Mouse (Mus musculus): ENCODE data around the gene Krr1. TPM values are rescaled to one million over a fixed set of nuclear protein-coding genes. Genes with fewer than 3 reads are reported as not detected.

Gene Krr1
- 58.4 and 62.4 TPM in 2 replicates for polyA plus RNA-seq (2014; fragmentation: Nextera tagmentation; extraction: Ambion mirVana)

DNA sequence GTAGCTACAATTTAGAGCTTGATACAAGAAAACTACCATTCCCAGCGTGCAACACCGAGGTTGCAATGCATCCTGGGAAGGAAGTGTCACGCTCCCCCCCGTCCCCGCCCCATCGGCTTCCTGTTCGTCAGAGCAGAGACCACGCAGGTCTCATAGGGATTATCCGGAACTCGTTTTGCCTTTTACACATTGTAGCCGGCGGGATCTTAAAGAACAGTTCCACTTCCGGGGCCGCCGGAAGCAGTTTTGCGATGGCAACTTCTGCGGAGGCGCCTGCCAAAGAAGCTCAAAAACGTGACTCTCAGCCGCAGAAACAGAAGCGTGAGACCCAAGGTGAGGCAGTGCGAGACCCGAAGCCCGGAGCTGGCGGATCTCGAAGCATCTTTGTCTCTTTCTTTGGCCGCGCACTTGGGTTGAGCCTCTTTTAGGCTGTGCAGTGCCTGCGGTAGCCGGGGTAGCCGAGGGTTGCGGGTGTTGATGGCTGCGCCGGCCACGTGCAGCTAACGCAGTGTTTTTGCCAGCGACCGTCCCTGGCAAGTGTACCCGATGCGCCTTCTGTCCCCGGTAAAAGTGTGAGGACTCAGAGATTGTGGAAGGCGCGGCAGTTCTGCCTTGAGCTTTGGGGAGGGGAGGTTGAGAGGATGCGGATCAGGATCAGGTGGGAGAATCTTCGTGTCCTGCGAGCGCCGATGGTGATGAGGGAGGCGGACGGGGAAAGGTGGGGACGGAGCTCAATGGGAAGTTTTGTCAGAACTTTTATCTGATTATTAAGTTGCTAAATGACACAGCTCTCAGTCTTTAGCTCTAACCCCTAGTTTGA lies at the start of gene Krr1:
Krr1 (plus strand) TSS at position 123 of the 820 bp plus-strand sequence.
- Histone ChIP-seq H3K36me3 (ENCODE audit: control insufficient read depth, insufficient read depth, low read length) (no peaks in the 10 kb centered on the region), H3K4me3 (ENCODE audit: low read depth, low read length) (peak within 1 kb of the TSS; percentile 76), H3K9ac (ENCODE audit: low read length) (peak within 1 kb of the TSS; percentile 59), H3K4me2 (ENCODE audit: low read depth) (peak within 1 kb of the TSS; percentile 64), H3K9me3 (ENCODE audit: control insufficient read depth, low read length) (no peaks in the 10 kb centered on the region), H3K27ac (ENCODE audit: low read depth, low read length) (no peak within 1 kb of the TSS; the same call in 1 of the 2 replicates), H3K27me3 (ENCODE audit: control insufficient read depth, insufficient read depth, low read length) (no peaks in the 10 kb centered on the region), H3K4me1 (ENCODE audit: control insufficient read depth, insufficient read depth, low read length) (peaks cover 8% of the 10 kb centered on the region; the same call in 1 of the 2 replicates)
- WGBS: under 1% methylated on average over 51 of the region's 51 CpGs
- peak; percentile 95 for DNase-seq (ENCODE audit: low spot score)
- peak; percentile 96 for ATAC-seq (ENCODE audit: insufficient read depth, low FRiP score, low TSS enrichment)

DNA sequence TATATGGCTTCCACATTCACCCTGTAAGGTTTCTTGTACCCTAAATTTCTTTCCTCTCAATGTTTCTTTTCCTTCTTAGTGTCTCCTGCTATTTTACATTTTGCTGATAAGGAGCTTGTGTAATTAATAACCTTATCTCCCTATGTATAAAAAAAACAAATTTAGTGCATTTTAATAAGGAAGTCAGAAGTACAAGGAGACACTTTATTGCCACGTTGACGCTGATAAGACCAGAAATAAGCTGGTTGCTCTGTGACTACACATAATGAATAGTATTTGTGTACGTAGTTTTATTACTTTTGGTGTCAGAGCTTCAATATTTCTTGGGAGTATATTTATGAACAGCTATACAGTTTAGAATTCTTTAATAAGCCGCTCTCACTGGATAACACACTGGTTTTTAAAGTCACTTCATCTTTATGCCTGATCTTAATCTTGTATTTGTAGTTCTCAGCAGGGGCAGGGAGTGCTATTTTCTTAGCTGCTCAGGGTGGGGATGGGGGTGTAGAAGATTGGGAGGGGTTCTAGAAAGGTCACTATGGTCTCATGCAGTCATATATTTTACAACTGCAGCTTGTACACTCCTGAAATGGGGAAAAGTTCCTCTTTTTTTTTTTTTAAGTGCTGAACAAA lies 48.8 kb upstream of the Krr1 start:
- H3K4me3 ChIP-seq (ENCODE audit: low read depth, low read length): no peak overlapping the region
- H3K36me3 ChIP-seq (ENCODE audit: control insufficient read depth, insufficient read depth, low read length): no peaks in the 10 kb centered on the region
- DNase-seq (ENCODE audit: low spot score) (no peak), ATAC-seq (ENCODE audit: insufficient read depth, low FRiP score, low TSS enrichment) (no peak)
- H3K9me3 ChIP-seq (ENCODE audit: control insufficient read depth, low read length): no peaks in the 10 kb centered on the region
- no peaks in the 10 kb centered on the region for H3K27me3 ChIP-seq (ENCODE audit: control insufficient read depth, insufficient read depth, low read length)
- no peak overlapping the region for H3K4me2 ChIP-seq (ENCODE audit: low read depth)
- H3K4me1 ChIP-seq (ENCODE audit: control insufficient read depth, insufficient read depth, low read length): no peaks in the 10 kb centered on the region
- 74% methylated on average over 4 of the region's 4 CpGs for WGBS
- no peak overlapping the region for H3K27ac ChIP-seq (ENCODE audit: low read depth, low read length)
- no peak overlapping the region for H3K9ac ChIP-seq (ENCODE audit: low read length)

- Histone ChIP-seq H3K27me3 (ENCODE audit: control insufficient read depth, insufficient read depth, low read length) (no peaks in the 10 kb centered on the region), H3K4me3 (ENCODE audit: low read depth, low read length) (no peak overlapping the region), H3K9me3 (ENCODE audit: control insufficient read depth, low read length) (no peaks in the 10 kb centered on the region), H3K4me1 (ENCODE audit: control insufficient read depth, insufficient read depth, low read length) (no peaks in the 10 kb centered on the region), H3K9ac (ENCODE audit: low read length) (no peak overlapping the region), H3K27ac (ENCODE audit: low read depth, low read length) (no peak overlapping the region), H3K36me3 (ENCODE audit: control insufficient read depth, insufficient read depth, low read length) (no peaks in the 10 kb centered on the region), H3K4me2 (ENCODE audit: low read depth) (no peak overlapping the region)
- 31% methylated on average over 3 of the region's 3 CpGs for WGBS
- DNase-seq (ENCODE audit: low spot score) (no peak), ATAC-seq (ENCODE audit: insufficient read depth, low FRiP score, low TSS enrichment) (no peak)
Observed at GRCm38 (mm10) chr10:111924141-111924540, 48.3 kb upstream of the Krr1 start.

GRCm38 (mm10) chr10:111924716-111925488 lies 47.6 kb upstream of the Krr1 start:
- H3K9ac ChIP-seq (ENCODE audit: low read length): no peak overlapping the region
- H3K4me1 ChIP-seq (ENCODE audit: control insufficient read depth, insufficient read depth, low read length): no peaks in the 10 kb centered on the region
- H3K27ac ChIP-seq (ENCODE audit: low read depth, low read length): no peak overlapping the region; the same call in 1 of the 2 replicates
- ATAC-seq (ENCODE audit: insufficient read depth, low FRiP score, low TSS enrichment) (peak; percentile 36), DNase-seq (ENCODE audit: low spot score) (no peak)
- H3K27me3 ChIP-seq (ENCODE audit: control insufficient read depth, insufficient read depth, low read length): no peaks in the 10 kb centered on the region
- no peaks in the 10 kb centered on the region for H3K9me3 ChIP-seq (ENCODE audit: control insufficient read depth, low read length)
- H3K4me3 ChIP-seq (ENCODE audit: low read depth, low read length): no peak overlapping the region
- H3K36me3 ChIP-seq (ENCODE audit: control insufficient read depth, insufficient read depth, low read length): no peaks in the 10 kb centered on the region
- H3K4me2 ChIP-seq (ENCODE audit: low read depth): no peak overlapping the region
- WGBS: 44% methylated on average over 12 of the region's 12 CpGs

DNA sequence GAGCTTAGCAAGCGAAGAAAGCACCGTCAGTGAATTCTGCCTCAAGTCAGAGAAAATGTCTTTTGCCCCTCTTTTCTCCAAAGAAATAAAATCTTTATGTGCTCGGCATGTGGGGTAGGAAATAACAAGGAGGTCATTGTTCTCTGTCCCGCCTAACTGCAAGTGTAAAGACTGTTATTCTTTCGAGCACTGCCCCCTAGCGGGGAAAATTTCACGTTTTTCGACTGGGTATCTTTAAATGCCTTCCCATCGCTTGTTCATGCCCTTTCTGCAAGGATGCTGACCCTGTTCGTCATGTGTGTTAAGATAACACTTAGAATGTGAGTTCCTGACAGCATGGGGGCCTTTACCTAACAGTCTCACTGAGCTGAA lies 47.0 kb upstream of the Krr1 start:
- Histone ChIP-seq H3K4me1 (ENCODE audit: control insufficient read depth, insufficient read depth, low read length) (no peaks in the 10 kb centered on the region), H3K4me2 (ENCODE audit: low read depth) (no peak overlapping the region), H3K27me3 (ENCODE audit: control insufficient read depth, insufficient read depth, low read length) (no peaks in the 10 kb centered on the region), H3K27ac (ENCODE audit: low read depth, low read length) (no peak overlapping the region; the same call in 1 of the 2 replicates), H3K4me3 (ENCODE audit: low read depth, low read length) (no peak overlapping the region), H3K9ac (ENCODE audit: low read length) (no peak overlapping the region), H3K9me3 (ENCODE audit: control insufficient read depth, low read length) (no peaks in the 10 kb centered on the region), H3K36me3 (ENCODE audit: control insufficient read depth, insufficient read depth, low read length) (no peaks in the 10 kb centered on the region)
- DNase-seq (ENCODE audit: low spot score): peak; percentile 92
- ATAC-seq (ENCODE audit: insufficient read depth, low FRiP score, low TSS enrichment): peak; percentile 77
- WGBS: 3% methylated on average over 10 of the region's 10 CpGs

DNA sequence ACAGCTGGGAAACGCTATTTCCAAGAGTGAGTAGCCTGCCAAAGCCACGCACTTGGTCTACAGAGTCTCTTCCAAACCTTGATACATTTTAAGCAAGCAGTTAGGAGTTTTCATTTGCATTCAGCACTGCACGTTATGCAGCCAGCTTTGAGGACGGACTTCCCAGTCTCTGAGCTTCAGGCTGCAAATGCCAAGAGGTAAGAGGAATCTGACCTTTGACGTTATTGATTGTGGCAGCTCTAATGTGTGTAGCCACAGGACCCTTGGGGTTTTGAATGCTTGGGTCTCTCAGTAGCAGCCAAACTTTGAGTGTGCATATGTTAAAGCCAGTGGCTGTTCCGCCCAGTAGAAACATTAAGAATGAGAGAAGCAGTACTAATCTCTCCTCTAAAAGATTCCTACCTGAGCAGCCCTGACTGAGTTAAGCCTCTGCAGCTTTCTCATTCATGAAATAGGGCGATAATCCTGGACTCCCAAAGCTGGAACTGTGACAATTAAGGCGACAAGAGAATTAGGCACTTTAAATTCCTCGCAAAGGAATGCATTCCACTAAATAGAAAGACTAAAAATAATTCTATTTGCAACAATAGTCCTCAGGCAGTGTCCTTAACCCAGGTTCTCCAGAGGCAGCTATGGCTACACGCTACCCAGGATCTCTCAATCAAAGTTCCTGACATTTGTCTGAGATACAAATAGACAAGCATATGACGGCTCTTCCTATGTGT lies 39.7 kb upstream of the Krr1 start:
- no peak overlapping the region for H3K27ac ChIP-seq (ENCODE audit: low read depth, low read length)
- no peak for ATAC-seq (ENCODE audit: insufficient read depth, low FRiP score, low TSS enrichment)
- no peaks in the 10 kb centered on the region for H3K4me1 ChIP-seq (ENCODE audit: control insufficient read depth, insufficient read depth, low read length)
- no peak overlapping the region for H3K4me3 ChIP-seq (ENCODE audit: low read depth, low read length)
- no peaks in the 10 kb centered on the region for H3K27me3 ChIP-seq (ENCODE audit: control insufficient read depth, insufficient read depth, low read length)
- DNase-seq (ENCODE audit: low spot score): no peak
- H3K36me3 ChIP-seq (ENCODE audit: control insufficient read depth, insufficient read depth, low read length): no peaks in the 10 kb centered on the region
- H3K4me2 ChIP-seq (ENCODE audit: low read depth): no peak overlapping the region
- WGBS: 57% methylated on average over 11 of the region's 11 CpGs
- no peak overlapping the region for H3K9ac ChIP-seq (ENCODE audit: low read length)
- H3K9me3 ChIP-seq (ENCODE audit: control insufficient read depth, low read length): no peaks in the 10 kb centered on the region

DNA sequence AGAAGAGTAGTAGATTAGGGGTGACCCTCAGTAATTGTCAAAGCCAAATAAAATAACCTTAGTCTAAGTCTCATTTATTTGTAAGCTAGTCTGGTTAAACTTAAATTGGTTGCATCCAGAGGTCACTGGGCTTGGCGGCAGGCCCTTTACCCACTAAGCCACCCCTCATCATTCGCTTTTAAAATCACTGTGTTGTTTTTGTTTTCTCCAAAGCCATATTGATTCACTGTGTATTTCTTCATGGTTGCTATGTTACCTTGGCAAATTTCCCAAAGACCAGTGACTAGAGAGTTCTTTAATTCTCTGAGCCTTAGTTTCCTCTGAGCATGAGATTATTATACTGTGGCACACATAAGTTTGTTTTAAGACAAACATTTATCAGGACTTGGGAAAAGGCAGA lies 37.3 kb upstream of the Krr1 start:
- Histone ChIP-seq H3K27ac (ENCODE audit: low read depth, low read length) (no peak overlapping the region), H3K9ac (ENCODE audit: low read length) (no peak overlapping the region), H3K4me3 (ENCODE audit: low read depth, low read length) (no peak overlapping the region), H3K4me2 (ENCODE audit: low read depth) (no peak overlapping the region), H3K27me3 (ENCODE audit: control insufficient read depth, insufficient read depth, low read length) (no peaks in the 10 kb centered on the region), H3K9me3 (ENCODE audit: control insufficient read depth, low read length) (no peaks in the 10 kb centered on the region), H3K36me3 (ENCODE audit: control insufficient read depth, insufficient read depth, low read length) (no peaks in the 10 kb centered on the region), H3K4me1 (ENCODE audit: control insufficient read depth, insufficient read depth, low read length) (no peaks in the 10 kb centered on the region)
- no peak for DNase-seq (ENCODE audit: low spot score)
- no peak for ATAC-seq (ENCODE audit: insufficient read depth, low FRiP score, low TSS enrichment)
- WGBS: 92% methylated on average over 2 of the region's 2 CpGs

- ATAC-seq (ENCODE audit: insufficient read depth, low FRiP score, low TSS enrichment) (no peak), DNase-seq (ENCODE audit: low spot score) (no peak)
- Histone ChIP-seq H3K4me1 (ENCODE audit: control insufficient read depth, insufficient read depth, low read length) (no peaks in the 10 kb centered on the region), H3K9ac (ENCODE audit: low read length) (no peak overlapping the region), H3K27ac (ENCODE audit: low read depth, low read length) (no peak overlapping the region), H3K4me3 (ENCODE audit: low read depth, low read length) (no peak overlapping the region), H3K36me3 (ENCODE audit: control insufficient read depth, insufficient read depth, low read length) (no peaks in the 10 kb centered on the region), H3K27me3 (ENCODE audit: control insufficient read depth, insufficient read depth, low read length) (no peaks in the 10 kb centered on the region), H3K9me3 (ENCODE audit: control insufficient read depth, low read length) (no peaks in the 10 kb centered on the region), H3K4me2 (ENCODE audit: low read depth) (no peak overlapping the region)
- WGBS: 86% methylated on average over 4 of the region's 4 CpGs
Observed at GRCm38 (mm10) chr10:111936021-111936420, 36.4 kb upstream of the Krr1 start.

All from neural tube, embryonic 11.5 days (tissue).